Mouse (Mus musculus) CH12.LX (cell line): ENCODE measurements at regions not wholly inside any gene's neighbourhood (a gene's known extent, or its start where the extent isn't known, plus 50 kb on each side); places are given as distances from the start of the nearest gene placed in this dataset.

ENCODE experiments used
- DNase-seq: peaks from one replicate; pipeline ENCODE4 v3.0.0-alpha.2; 2013; ENCODE audit errors: extremely low read depth
- H3K27ac ChIP-seq: 2 replicates; pipeline ENCODE4 v1.5.1; 2012; ENCODE audit warnings: low read depth, mild to moderate bottlenecking, control low read depth, moderate library complexity; ENCODE audit not compliant: insufficient read depth
- H3K27me3 ChIP-seq: replicated peaks from 2 replicates; pipeline ENCODE3; 2012; ENCODE audit warnings: inconsistent platforms
- H3K36me3 ChIP-seq, 2 experiments: replicated peaks in 1 of 2; 2 replicates each; pipeline versions ENCODE3 to v1.6.1; 2012; ENCODE audit warnings: inconsistent platforms in 1 of 2, low read length in 1 of 2, mild to moderate bottlenecking in 1 of 2, mixed read lengths in 1 of 2, moderate library complexity in 1 of 2; ENCODE audit not compliant: control insufficient read depth in 1 of 2, insufficient read depth in 1 of 2
- H3K4me1 ChIP-seq, 2 experiments: 2 replicates each; pipeline ENCODE4 v1.6.1; 2012; ENCODE audit warnings: inconsistent platforms in 1 of 2, moderate library complexity in 1 of 2; ENCODE audit not compliant: insufficient read depth in 2 of 2, control insufficient read depth in 1 of 2
- H3K4me2 ChIP-seq: 2 replicates; pipeline ENCODE4 v1.6.1; 2012; ENCODE audit warnings: low read depth, mild to moderate bottlenecking, control low read depth; ENCODE audit not compliant: poor library complexity, insufficient read depth, severe bottlenecking
- H3K4me3 ChIP-seq, 3 experiments: fragments of 150-350 bp in 1 of 3; sonication (generic) in 1 of 3; replicated peaks in 1 of 3; 2 replicates each; pipeline versions ENCODE3 to v1.5.1; 2011 to 2012; ENCODE audit warnings: low read depth in 2 of 3, low read length in 2 of 3, mild to moderate bottlenecking in 2 of 3, moderate library complexity in 2 of 3, control low read depth in 1 of 3, improper control_type of control experiment in 1 of 3, inconsistent platforms in 1 of 3, mixed read lengths in 1 of 3; ENCODE audit not compliant: poor library complexity in 1 of 3
- H3K79me2 ChIP-seq: replicated peaks from 2 replicates; pipeline ENCODE4 v1.6.1; 2012; ENCODE audit warnings: mild to moderate bottlenecking, moderate library complexity; ENCODE audit not compliant: control insufficient read depth, poor library complexity, insufficient read depth, severe bottlenecking; ENCODE audit errors: extremely low read depth
- H3K9ac ChIP-seq: 2 replicates; pipeline ENCODE4 v1.6.1; 2012; ENCODE audit warnings: low read depth, mild to moderate bottlenecking, control low read depth, moderate library complexity; ENCODE audit not compliant: insufficient read depth
- H3K9me3 ChIP-seq: replicated peaks from 2 replicates; pipeline ENCODE3; 2012; ENCODE audit warnings: low read length, inconsistent platforms, mixed read lengths
- CHD1 ChIP-seq: IDR thresholded peaks from 2 replicates; pipeline ENCODE4 v1.6.1; 2012; ENCODE audit warnings: low read depth, low read length, improper control_type of control experiment, inconsistent platforms
- ELF1 ChIP-seq: IDR thresholded peaks from 2 replicates; pipeline ENCODE4 v1.6.1; 2014; ENCODE audit warnings: low read depth, mild to moderate bottlenecking, inconsistent platforms, low read length, improper control_type of control experiment
- EP300 ChIP-seq: IDR thresholded peaks from 2 replicates; pipeline ENCODE4 v1.6.1; 2011; ENCODE audit warnings: low read length, improper control_type of control experiment
- ETS1 ChIP-seq: conservative IDR thresholded peaks from 2 replicates; pipeline ENCODE4 v1.6.1; 2012; ENCODE audit warnings: low read depth, mild to moderate bottlenecking, inconsistent platforms, low read length, improper control_type of control experiment, moderate library complexity
- GABPA ChIP-seq: IDR thresholded peaks from 2 replicates; pipeline ENCODE4 v1.6.1; 2012; ENCODE audit warnings: low read depth, low read length, improper control_type of control experiment, inconsistent platforms; ENCODE audit not compliant: insufficient replicate concordance
- IRF4 ChIP-seq: IDR thresholded peaks from 2 replicates; pipeline ENCODE4 v1.6.1; 2014; ENCODE audit warnings: low read depth, mild to moderate bottlenecking, inconsistent platforms, low read length, improper control_type of control experiment
- JUN ChIP-seq: IDR thresholded peaks from 2 replicates; pipeline ENCODE4 v1.6.1; 2011; ENCODE audit warnings: low read depth, mild to moderate bottlenecking, low read length, improper control_type of control experiment, moderate library complexity; ENCODE audit not compliant: insufficient read depth
- JUND ChIP-seq: conservative IDR thresholded peaks from 2 replicates; pipeline ENCODE4 v1.6.1; 2011; ENCODE audit warnings: low read depth, low read length, improper control_type of control experiment
- KAT2A ChIP-seq: IDR thresholded peaks from 2 replicates; pipeline ENCODE4 v1.6.1; 2012; ENCODE audit warnings: low read length, improper control_type of control experiment, inconsistent platforms; ENCODE audit not compliant: insufficient replicate concordance
- MAX ChIP-seq: IDR thresholded peaks from 2 replicates; pipeline ENCODE4 v1.6.1; 2011; ENCODE audit warnings: low read length, improper control_type of control experiment
- MAZ ChIP-seq: IDR thresholded peaks from 2 replicates; pipeline ENCODE4 v1.6.1; 2012; ENCODE audit warnings: low read depth, mild to moderate bottlenecking, inconsistent platforms, low read length, improper control_type of control experiment, moderate library complexity
- MEF2A ChIP-seq: IDR thresholded peaks from 2 replicates; pipeline ENCODE4 v1.6.1; 2014; ENCODE audit warnings: low read depth, mild to moderate bottlenecking, inconsistent platforms, low read length, improper control_type of control experiment, borderline replicate concordance
- MXI1 ChIP-seq: IDR thresholded peaks from 2 replicates; pipeline ENCODE4 v1.6.1; 2011; ENCODE audit warnings: mild to moderate bottlenecking, low read depth, low read length, improper control_type of control experiment
- NELFE ChIP-seq: IDR thresholded peaks from 2 replicates; pipeline ENCODE4 v1.6.1; 2011; ENCODE audit warnings: low read depth, low read length, improper control_type of control experiment
- NRF1 ChIP-seq: IDR thresholded peaks from 2 replicates; pipeline ENCODE4 v1.6.1; 2014; ENCODE audit warnings: low read depth, mild to moderate bottlenecking, inconsistent platforms, low read length, improper control_type of control experiment, moderate library complexity
- PAX5 ChIP-seq: IDR thresholded peaks from 2 replicates; pipeline ENCODE4 v1.6.1; 2012; ENCODE audit warnings: low read length, inconsistent platforms, mixed read lengths
- POLR2A ChIP-seq: IDR thresholded peaks from 2 replicates; pipeline ENCODE4 v1.6.1; 2011; ENCODE audit warnings: low read depth, mild to moderate bottlenecking, improper control_type of control experiment, low read length
- RAD21 ChIP-seq: IDR thresholded peaks from 2 replicates; pipeline ENCODE4 v1.6.1; 2011; ENCODE audit warnings: low read depth, mild to moderate bottlenecking, low read length, improper control_type of control experiment, moderate library complexity
- RCOR1 ChIP-seq: conservative IDR thresholded peaks from 2 replicates; pipeline ENCODE4 v1.6.1; 2012; ENCODE audit warnings: low read depth, mild to moderate bottlenecking, inconsistent platforms, low read length, improper control_type of control experiment
- TCF12 ChIP-seq: IDR thresholded peaks from 2 replicates; pipeline ENCODE4 v1.6.1; 2014; ENCODE audit warnings: low read depth, mild to moderate bottlenecking, inconsistent platforms, low read length, improper control_type of control experiment
- UBTF ChIP-seq: IDR thresholded peaks from 2 replicates; pipeline ENCODE4 v1.6.1; 2012; ENCODE audit warnings: low read depth, mild to moderate bottlenecking, inconsistent platforms, low read length, improper control_type of control experiment, moderate library complexity
- USF1 ChIP-seq: IDR thresholded peaks from 2 replicates; pipeline ENCODE4 v1.6.1; 2014; ENCODE audit warnings: low read depth, mild to moderate bottlenecking, inconsistent platforms, low read length, improper control_type of control experiment
- ZC3H11A ChIP-seq: IDR thresholded peaks from 2 replicates; pipeline ENCODE4 v1.6.1; 2012; ENCODE audit warnings: low read depth, mild to moderate bottlenecking, inconsistent platforms, low read length, improper control_type of control experiment
- ZNF384 ChIP-seq: IDR thresholded peaks from 2 replicates; pipeline ENCODE4 v1.6.1; 2012; ENCODE audit warnings: low read depth, low read length, improper control_type of control experiment, inconsistent platforms
- dilution Hi-C: fragments of 300-500 bp; cut with MboI; formaldehyde crosslinking; loops from 2 replicates; pipeline ENCODE4 v1.14.3; 2020; ENCODE audit warnings: low sequenced_read_pairs; ENCODE audit not compliant: extremely low pct_unique_long_range_greater_than_20kb, extremely low pct_ligation_motif_present
- in situ Hi-C: fragments of 300-500 bp; cut with MboI; formaldehyde crosslinking; loops from 3 replicates; pipeline ENCODE4 v1.14.3; 2019; ENCODE audit warnings: low sequenced_read_pairs, low pct_ligation_motif_present, low pct_unique_long_range_greater_than_20kb, mixed read lengths

DNA sequence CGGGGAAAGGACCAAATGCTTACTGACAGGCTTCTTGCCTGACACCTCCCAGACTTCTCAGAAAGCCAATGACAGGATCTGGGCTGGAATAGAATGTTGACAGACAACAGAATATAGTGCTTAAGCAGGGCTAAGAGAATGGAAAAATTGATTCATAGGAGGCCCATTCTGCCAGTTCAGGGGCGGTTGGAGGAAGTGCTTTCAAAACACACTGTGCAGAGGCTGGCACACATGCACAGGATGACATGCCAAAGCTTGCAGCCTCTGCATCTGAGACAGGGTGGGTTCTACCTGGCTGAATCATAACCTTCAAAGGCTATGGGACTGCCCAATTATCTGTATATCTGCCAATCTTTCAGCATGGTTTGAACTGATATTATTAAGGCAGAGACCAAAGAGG lies 75.5 kb upstream of the Palmd start:
- Histone ChIP-seq H3K27me3 (no peaks in the 10 kb centered on the region), H3K27ac (no peak overlapping the region), H3K4me3 (no peak overlapping the region), H3K9me3 (no peaks in the 10 kb centered on the region), H3K36me3 (no peaks in the 10 kb centered on the region), H3K79me2 (no peaks in the 10 kb centered on the region), H3K4me1 (peaks cover 6 to 22% of the 10 kb centered on the region in 2 experiments), H3K4me2 (peak overlapping the region; percentile 45; the same call in 1 of the 2 replicates), H3K9ac (no peak overlapping the region)
- in situ Hi-C loops, result no loop called here
- DNase-seq, result peak; percentile 60
- TF ChIP-seq CHD1 (no peak), ELF1 (0 out of 2 replicates have a peak, but pooled peaks have one; percentile 27), ZC3H11A (no peak), JUND (peak; percentile 90), UBTF (no peak), JUN (peak; percentile 93), MAZ (no peak), MAX (0 out of 2 replicates have a peak, but pooled peaks have one; percentile 24), POLR2A (no peak), NELFE (no peak), GABPA (no peak), MEF2A (peak; percentile 46; the same call in 1 of the 2 replicates), TCF12 (peak; percentile 31; the same call in 1 of the 2 replicates), KAT2A (no peak), ZNF384 (no peak), EP300 (peak; percentile 78), IRF4 (peak; percentile 68), RCOR1 (no peak)
- dilution Hi-C loops, result no loop called here

DNA sequence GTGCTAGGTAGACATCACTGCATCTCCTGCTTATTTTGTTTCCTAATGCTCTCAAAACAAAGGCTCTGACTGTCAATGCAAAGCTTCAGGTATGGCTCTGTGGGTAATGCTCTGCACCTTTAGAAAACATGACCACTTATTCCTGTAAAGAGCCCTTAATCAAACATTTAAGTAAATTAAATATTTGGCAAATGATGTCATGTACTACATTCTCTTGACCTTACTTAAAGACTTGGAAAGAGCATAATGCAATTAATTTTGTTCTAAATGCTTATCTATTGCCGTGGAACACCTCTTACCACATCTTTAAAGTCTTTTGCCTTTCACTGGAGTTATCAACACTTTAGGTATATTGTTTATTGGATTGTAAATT lies 70.1 kb upstream of the Palmd start:
- no peak for DNase-seq
- Histone ChIP-seq H3K9ac (no peak overlapping the region), H3K4me3 (no peak overlapping the region), H3K79me2 (no peaks in the 10 kb centered on the region), H3K9me3 (no peaks in the 10 kb centered on the region), H3K27ac (no peak overlapping the region), H3K36me3 (no peaks in the 10 kb centered on the region), H3K4me1 (peaks cover 0 to 3% of the 10 kb centered on the region in 2 experiments; a peak in 1 of 4 replicates), H3K4me2 (no peak overlapping the region), H3K27me3 (no peaks in the 10 kb centered on the region)
- in situ Hi-C loops (no loop called here), dilution Hi-C loops (no loop called here)
- TF ChIP-seq IRF4 (no peak), NRF1 (no peak), PAX5 (no peak), ETS1 (no peak), MEF2A (no peak), RAD21 (no peak), ZNF384 (no peak), ELF1 (no peak), USF1 (no peak), MXI1 (no peak)
